Mouse (Mus musculus): ENCODE results near the gene Cenpk. TPM values are rescaled to one million over a fixed set of nuclear protein-coding genes. Genes with fewer than 3 reads are reported as not detected.

The Cenpk gene
- polyA plus RNA-seq, 1 experiment from 2014 or later: 53.4 TPM

- no peak overlapping the region for H3K4me3 ChIP-seq (ENCODE audit: low read depth, low read length)
- no peak overlapping the region for H3K9ac ChIP-seq (ENCODE audit: low read length)
- H3K4me1 ChIP-seq (replicated peaks; ENCODE audit: control insufficient read depth, insufficient read depth, low read length): no peaks in the 10 kb centered on the region
- H3K36me3 ChIP-seq (ENCODE audit: control insufficient read depth, insufficient read depth, low read length): 0 out of 2 replicates have a peak, but pooled peaks cover 4% of the 10 kb centered on the region
- H3K27ac ChIP-seq (ENCODE audit: low read depth): no peak overlapping the region
- H3K27me3 ChIP-seq (replicated peaks; ENCODE audit: control insufficient read depth, insufficient read depth, low read length): no peaks in the 10 kb centered on the region
- DNase-seq (ENCODE audit: low spot score): no peak
- WGBS: 94% methylated on average over 1 of the region's 1 CpGs
- no peaks in the 10 kb centered on the region for H3K9me3 ChIP-seq (ENCODE audit: control insufficient read depth, low read length)
- H3K4me2 ChIP-seq (ENCODE audit: low read length): no peak overlapping the region
- ATAC-seq (replicated peaks; ENCODE audit: low FRiP score, low TSS enrichment, low read depth): no peak
Observed at GRCm38 (mm10) chr13:104295472-104295871, 67.1 kb downstream of the Cenpk start.

Other genes starting within 250 kb of the Cenpk start
- gene Nln, start 119.0 kb upstream of the Cenpk start, polyA plus RNA-seq (2014; fragmentation: Nextera tagmentation; extraction: Ambion mirVana): 24.7 and 27.1 TPM in 2 replicates
- 5.0 and 5.7 TPM in 2 replicates for gene Sgtb, start 118.9 kb upstream of the Cenpk start, polyA plus RNA-seq (2014; fragmentation: Nextera tagmentation; extraction: Ambion mirVana)
- gene Trappc13, start 50.1 kb upstream of the Cenpk start, polyA plus RNA-seq (2014; fragmentation: Nextera tagmentation; extraction: Ambion mirVana): 56.0 and 59.8 TPM in 2 replicates
- 15.6 and 17.0 TPM in 2 replicates for gene Trim23, start 49.8 kb upstream of the Cenpk start, polyA plus RNA-seq (2014; fragmentation: Nextera tagmentation; extraction: Ambion mirVana)
- gene Ppwd1, start 232 bp downstream of the Cenpk start, polyA plus RNA-seq (2014; fragmentation: Nextera tagmentation; extraction: Ambion mirVana): 11.8 and 15.1 TPM in 2 replicates
- gene Adamts6, start 59.2 kb downstream of the Cenpk start, polyA plus RNA-seq (2014; fragmentation: Nextera tagmentation; extraction: Ambion mirVana): 4.4 and 4.5 TPM in 2 replicates